In the genomic region with DNA sequence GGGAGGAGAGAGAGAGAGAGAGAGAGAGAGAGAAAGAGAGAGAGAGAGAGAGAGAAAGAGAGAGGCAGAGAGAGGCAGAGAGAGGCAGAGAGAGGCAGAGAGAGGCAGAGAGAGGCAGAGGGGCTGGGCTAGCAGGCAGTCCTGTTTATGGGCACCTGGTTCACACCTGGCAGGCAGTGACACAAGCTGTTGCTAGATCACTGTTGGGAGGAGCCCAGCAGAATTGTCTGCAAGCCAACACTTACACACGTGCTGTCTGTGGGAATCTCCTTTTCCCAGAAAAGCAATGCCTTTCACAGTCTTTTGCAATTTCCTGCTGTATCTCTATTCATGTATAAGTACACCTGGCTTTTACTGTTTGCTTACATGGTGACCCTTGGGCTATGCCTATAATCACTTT, we compare ENCODE assay signal across 21 mouse cellular contexts.
A peak's percentile ranks its signal among the peaks of the same experiment; 100 is the strongest.
DNase-seq lines count a peak whose midpoint lies in the region; ATAC-seq and TF ChIP-seq lines count a peak whose summit lies in the region.
"Had no signal": no experiment of that assay in that cellular context is flagged by ENCODE, and none has a peak within 500 bp of the region (broad histone marks: within the 10 kb centered on the region; RNA-seq: fewer than 3 reads in every experiment).

No protein-coding gene starts in this region.

- 32% methylated on average over 1 of the region's 1 CpGs for WGBS in intestine, embryonic 16.5 days
- 36% methylated on average over 1 of the region's 1 CpGs for WGBS in intestine, embryonic 15.5 days

- ATAC-seq in cerebellum, adult (ENCODE audit: insufficient number of reproducible peaks, low FRiP score, low TSS enrichment), result no peak
- peak; percentile 57; the same call in 1 of the 2 replicates for ATAC-seq in intestine, embryonic 16.5 days
- ATAC-seq in intestine, embryonic 15.5 days, result no peak
- ATAC-seq: forebrain, embryonic 14.5 days; lung, postnatal 0 days; midbrain, embryonic 15.5 days had no signal

- no peak overlapping the region for H3K4me2 ChIP-seq in intestine, embryonic 16.5 days (ENCODE audit: low read depth, low read length)
- H3K4me2 ChIP-seq in intestine, embryonic 15.5 days (replicated peaks), result no peak overlapping the region
- H3K4me2 ChIP-seq: embryonic facial prominence, embryonic 12.5 days; heart, embryonic 11.5 days; limb, embryonic 13.5 days; midbrain, embryonic 15.5 days; neural tube, embryonic 12.5 days had no signal

- H3K9ac ChIP-seq in intestine, embryonic 16.5 days (ENCODE audit: low read depth, low read length), result no peak overlapping the region
- H3K9ac ChIP-seq in intestine, embryonic 15.5 days, result no peak overlapping the region
- H3K9ac ChIP-seq in ES-E14 (ENCODE audit: insufficient read depth, low read depth, low read length, poor library complexity, severe bottlenecking), result no peak overlapping the region
- H3K9ac ChIP-seq: embryonic facial prominence, embryonic 12.5 days; limb, embryonic 13.5 days; midbrain, embryonic 15.5 days; neural tube, embryonic 12.5 days had no signal

- H3K27ac ChIP-seq in intestine, embryonic 16.5 days (ENCODE audit: low read length), result no peak overlapping the region
- no peak overlapping the region for H3K27ac ChIP-seq in intestine, embryonic 15.5 days
- H3K27ac ChIP-seq in ES-E14 (ENCODE audit: insufficient read depth, low read depth, low read length, poor library complexity, severe bottlenecking), result peak overlapping the region; percentile 87
- H3K27ac ChIP-seq: embryonic facial prominence, embryonic 12.5 days; limb, embryonic 13.5 days; macrophage; midbrain, embryonic 15.5 days; neural tube, embryonic 12.5 days had no signal

- H3K9me3 ChIP-seq in intestine, embryonic 16.5 days (ENCODE audit: control insufficient read depth, low read length), result no peaks in the 10 kb centered on the region
- H3K9me3 ChIP-seq in intestine, embryonic 15.5 days, result no peaks in the 10 kb centered on the region
- no peaks in the 10 kb centered on the region for H3K9me3 ChIP-seq in ES-E14 (ENCODE audit: control insufficient read depth, insufficient read depth, low read depth, low read length)
- H3K9me3 ChIP-seq: embryonic facial prominence, embryonic 12.5 days; limb, embryonic 13.5 days; midbrain, embryonic 15.5 days; neural tube, embryonic 12.5 days had no signal

- H3K27me3 ChIP-seq in intestine, embryonic 16.5 days (replicated peaks; ENCODE audit: control insufficient read depth, insufficient read depth, low read length), result no peaks in the 10 kb centered on the region
- H3K27me3 ChIP-seq in intestine, embryonic 15.5 days (replicated peaks), result no peaks in the 10 kb centered on the region
- H3K27me3 ChIP-seq: embryonic facial prominence, embryonic 12.5 days; limb, embryonic 13.5 days; midbrain, embryonic 15.5 days; neural tube, embryonic 12.5 days had no signal

- H3K4me3 ChIP-seq in intestine, embryonic 16.5 days (ENCODE audit: low read length), result no peak overlapping the region
- no peak overlapping the region for H3K4me3 ChIP-seq in intestine, embryonic 15.5 days (replicated peaks)
- H3K4me3 ChIP-seq in ES-E14 (ENCODE audit: insufficient read depth in 1 of 2, low read depth in 1 of 2, low read length in 2 of 2, poor library complexity in 1 of 2, severe bottlenecking in 1 of 2), result no peak overlapping the region
- H3K4me3 ChIP-seq: embryonic facial prominence, embryonic 12.5 days; erythroblast, embryonic 14.5 days; limb, embryonic 13.5 days; midbrain, embryonic 15.5 days; neural tube, embryonic 12.5 days had no signal

- peak; percentile 16 for DNase-seq in cerebellum, adult 8-10 months
- no peak for DNase-seq in ES-E14 (ENCODE audit: low read depth, low spot score)
- DNase-seq in fat pad, adult 2 months (ENCODE audit: extremely low read depth, low read depth, low spot score), result peak; percentile 23
- DNase-seq in left cerebral cortex, adult 8-10 months (ENCODE audit: low spot score in 2 of 2), result no peak
- DNase-seq in testis, postnatal 14 days (ENCODE audit: low spot score), result no peak
- DNase-seq: adrenal gland, postnatal 10 days; kidney, adult 8-10 months; kidney, postnatal 10 days; thymus, postnatal 25 days had no signal

- H3K4me1 ChIP-seq in intestine, embryonic 16.5 days (ENCODE audit: control insufficient read depth, insufficient read depth, low read length), result peaks cover 3% of the 10 kb centered on the region; the same call in 1 of the 2 replicates
- H3K4me1 ChIP-seq in intestine, embryonic 15.5 days (replicated peaks), result 0 out of 2 replicates have a peak, but pooled peaks cover 5% of the 10 kb centered on the region
- peaks cover 7 to 16% of the 10 kb centered on the region in 2 experiments for H3K4me1 ChIP-seq in ES-E14 (ENCODE audit: control insufficient read depth in 2 of 2, insufficient read depth in 2 of 2, low read length in 2 of 2, poor library complexity in 1 of 2)
- H3K4me1 ChIP-seq: embryonic facial prominence, embryonic 12.5 days; midbrain, embryonic 15.5 days; neural tube, embryonic 12.5 days had no signal

- H3K36me3 ChIP-seq in intestine, embryonic 16.5 days (ENCODE audit: control insufficient read depth, insufficient read depth, low read length), result no peaks in the 10 kb centered on the region
- no peaks in the 10 kb centered on the region for H3K36me3 ChIP-seq in intestine, embryonic 15.5 days
- no peaks in the 10 kb centered on the region; the same call in 1 of the 2 replicates for H3K36me3 ChIP-seq in ES-E14 (ENCODE audit: control insufficient read depth, insufficient read depth, low read length, poor library complexity, severe bottlenecking)
- H3K36me3 ChIP-seq: embryonic facial prominence, embryonic 12.5 days; limb, embryonic 13.5 days; midbrain, embryonic 15.5 days; neural tube, embryonic 12.5 days had no signal

- in situ Hi-C loops in ES-E14 (cut with MboI; ENCODE audit: low sequenced_read_pairs in 2 of 2, unreplicated experiment in 2 of 2), result loop anchor here in 1 of 2 experiments (10.0 to 25.0 kb wide), 2 partner anchors 245 to 447 kb away; no protein-coding TSS in a partner anchor

TF ChIP-seq in ES-E14, 5 proteins besides CTCF, POLR2A, EP300 and RAD21:
- no peak for TF ChIP-seq MAFK (IDR thresholded peaks at IDR 0.05; ENCODE audit: insufficient read depth, low read depth, low read length)
- TF ChIP-seq HCFC1 (IDR thresholded peaks at IDR 0.05; ENCODE audit: borderline replicate concordance, insufficient read depth, low read length), result no peak
- no peak for TF ChIP-seq ZC3H11A (IDR thresholded peaks at IDR 0.05; ENCODE audit: borderline replicate concordance, low read depth, low read length)
- no peak for TF ChIP-seq ZNF384 (IDR thresholded peaks at IDR 0.05; ENCODE audit: low read depth, low read length)
- no peak for TF ChIP-seq CHD2 (IDR thresholded peaks at IDR 0.05; ENCODE audit: low read depth, low read length)

Comparison
In these comparisons a context has a peak if more than half of its experiments do, and no peak if none do; other contexts are left out.
1. DNase-seq: peak in cerebellum, adult 8-10 months (single experiment) and fat pad, adult 2 months (single experiment); none in ES-E14 (single experiment), left cerebral cortex, adult 8-10 months (0 of 2) and testis, postnatal 14 days (single experiment).